Mouse (Mus musculus) MEL (cell line): ENCODE data around the gene Wdr48. TPM values are rescaled to one million over a fixed set of nuclear protein-coding genes. Genes with fewer than 3 reads are reported as not detected.

Experiments
- DNase-seq: peaks from one replicate; pipeline ENCODE4 v3.0.0; 2011; ENCODE audit warnings: low read depth, low spot score
- H3K27ac ChIP-seq: 2 replicates; pipeline ENCODE4 v1.5.1; 2012; ENCODE audit warnings: low read depth, mild to moderate bottlenecking, control low read depth, low read length, moderate library complexity; ENCODE audit not compliant: control insufficient read depth
- H3K27me3 ChIP-seq, 2 experiments: fragments of 150-350 bp in 1 of 2; sonication (generic) in 1 of 2; 2 replicates each; pipeline ENCODE4 v1.6.1; 2012; ENCODE audit warnings: low read length in 2 of 2, mild to moderate bottlenecking in 2 of 2, improper control_type of control experiment in 1 of 2, moderate library complexity in 1 of 2; ENCODE audit not compliant: insufficient read depth in 2 of 2, control insufficient read depth in 1 of 2
- H3K36me3 ChIP-seq, 2 experiments: 2 replicates each; pipeline ENCODE4 v1.6.1; 2012 to 2014; ENCODE audit warnings: low read length in 2 of 2, improper control_type of control experiment in 1 of 2, inconsistent platforms in 1 of 2, mild to moderate bottlenecking in 1 of 2; ENCODE audit not compliant: insufficient read depth in 2 of 2, control insufficient read depth in 1 of 2
- H3K4me1 ChIP-seq, 2 experiments: fragments of 150-350 bp in 1 of 2; sonication (generic) in 1 of 2; 2 replicates each; pipeline ENCODE4 v1.6.1; 2012; ENCODE audit warnings: low read length in 2 of 2, improper control_type of control experiment in 1 of 2, mild to moderate bottlenecking in 1 of 2; ENCODE audit not compliant: insufficient read depth in 2 of 2, control insufficient read depth in 1 of 2
- H3K4me3 ChIP-seq, 2 experiments: fragments of 150-350 bp in 1 of 2; sonication (generic) in 1 of 2; 2 replicates each; pipeline ENCODE4 v1.5.1; 2012; ENCODE audit warnings: low read depth in 2 of 2, low read length in 2 of 2, mild to moderate bottlenecking in 2 of 2, moderate library complexity in 2 of 2, control low read depth in 1 of 2, improper control_type of control experiment in 1 of 2; ENCODE audit not compliant: control insufficient read depth in 1 of 2, insufficient read depth in 1 of 2
- H3K79me2 ChIP-seq: 2 replicates; pipeline ENCODE4 v1.6.1; 2012; ENCODE audit warnings: mild to moderate bottlenecking, low read length, moderate library complexity; ENCODE audit not compliant: control insufficient read depth, poor library complexity, insufficient read depth
- H3K9ac ChIP-seq: 2 replicates; pipeline ENCODE4 v1.6.1; 2012; ENCODE audit warnings: low read depth, mild to moderate bottlenecking, control low read depth, low read length, moderate library complexity; ENCODE audit not compliant: control insufficient read depth, poor library complexity, severe bottlenecking
- H3K9me3 ChIP-seq: fragments of 150-350 bp; sonication (generic); replicated peaks from 2 replicates; pipeline ENCODE4 v1.6.1; 2012; ENCODE audit warnings: mild to moderate bottlenecking, low read length, improper control_type of control experiment, moderate library complexity; ENCODE audit not compliant: insufficient read depth
- CHD1 ChIP-seq: IDR thresholded peaks from 2 replicates; pipeline ENCODE4 v1.6.1; 2012; ENCODE audit warnings: low read depth, mild to moderate bottlenecking, inconsistent platforms, low read length, improper control_type of control experiment
- CTCF ChIP-seq, 3 experiments: IDR thresholded peaks in 2 of 3; conservative IDR thresholded peaks in 1 of 3; 2 replicates each; pipeline ENCODE4 v1.5.1; 2011 to 2012; ENCODE audit warnings: low read length in 3 of 3, low read depth in 2 of 3, mild to moderate bottlenecking in 2 of 3, improper control_type of control experiment in 1 of 3, inconsistent platforms in 1 of 3, mixed read lengths in 1 of 3, moderate library complexity in 1 of 3; ENCODE audit not compliant: control insufficient read depth in 1 of 3, insufficient read depth in 1 of 3, poor library complexity in 1 of 3, severe bottlenecking in 1 of 3
- E2F4 ChIP-seq: IDR thresholded peaks from 2 replicates; pipeline ENCODE4 v1.6.1; 2011; ENCODE audit warnings: low read depth, low read length, improper control_type of control experiment, borderline replicate concordance
- ELF1 ChIP-seq: IDR thresholded peaks from 2 replicates; pipeline ENCODE4 v1.6.1; 2014; ENCODE audit warnings: low read depth, mild to moderate bottlenecking, inconsistent platforms, low read length, improper control_type of control experiment, moderate library complexity
- GATA1 ChIP-seq: IDR thresholded peaks from 2 replicates; pipeline ENCODE4 v1.6.1; 2011; ENCODE audit warnings: low read depth, low read length, improper control_type of control experiment
- JUND ChIP-seq: IDR thresholded peaks from 2 replicates; pipeline ENCODE4 v1.6.1; 2011; ENCODE audit warnings: low read depth, mild to moderate bottlenecking, improper control_type of control experiment, low read length
- MAFK ChIP-seq: IDR thresholded peaks from 2 replicates; pipeline ENCODE4 v1.6.1; 2011; ENCODE audit warnings: low read depth, mild to moderate bottlenecking, low read length, improper control_type of control experiment, borderline replicate concordance
- MAX ChIP-seq: IDR thresholded peaks from 2 replicates; pipeline ENCODE4 v1.6.1; 2011; ENCODE audit warnings: low read length, improper control_type of control experiment
- MEF2A ChIP-seq: IDR thresholded peaks from 2 replicates; pipeline ENCODE4 v1.6.1; 2014; ENCODE audit warnings: low read depth, mild to moderate bottlenecking, inconsistent platforms, low read length, improper control_type of control experiment; ENCODE audit not compliant: poor library complexity, insufficient replicate concordance, severe bottlenecking; ENCODE audit errors: extremely low read depth
- MXI1 ChIP-seq: IDR thresholded peaks from 2 replicates; pipeline ENCODE4 v1.6.1; 2011; ENCODE audit warnings: mild to moderate bottlenecking, low read depth, low read length, improper control_type of control experiment
- MYC ChIP-seq: IDR thresholded peaks from 2 replicates; pipeline ENCODE4 v1.6.1; 2011; ENCODE audit warnings: low read depth, mild to moderate bottlenecking, low read length, improper control_type of control experiment, moderate library complexity
- NRF1 ChIP-seq: IDR thresholded peaks from 2 replicates; pipeline ENCODE4 v1.6.1; 2014; ENCODE audit warnings: low read depth, mild to moderate bottlenecking, inconsistent platforms, low read length, improper control_type of control experiment, moderate library complexity; ENCODE audit not compliant: poor library complexity, insufficient read depth, severe bottlenecking
- POLR2A ChIP-seq, 2 experiments: IDR thresholded peaks; 2 replicates each; pipeline ENCODE4 v1.6.1; 2011 to 2012; ENCODE audit warnings: low read length in 2 of 2, mild to moderate bottlenecking in 2 of 2, control low read depth in 1 of 2, improper control_type of control experiment in 1 of 2, low read depth in 1 of 2, moderate library complexity in 1 of 2; ENCODE audit not compliant: control insufficient read depth in 1 of 2, insufficient read depth in 1 of 2, poor library complexity in 1 of 2
- POLR2AphosphoS2 ChIP-seq: IDR thresholded peaks from 2 replicates; pipeline ENCODE4 v1.6.1; 2011; ENCODE audit warnings: low read length, improper control_type of control experiment
- RAD21 ChIP-seq: IDR thresholded peaks from 2 replicates; pipeline ENCODE4 v1.6.1; 2011; ENCODE audit warnings: mild to moderate bottlenecking, low read depth, low read length, improper control_type of control experiment
- SIN3A ChIP-seq: IDR thresholded peaks from 2 replicates; pipeline ENCODE4 v1.6.1; 2012; ENCODE audit warnings: low read length, improper control_type of control experiment, inconsistent platforms
- SMC3 ChIP-seq: IDR thresholded peaks from 2 replicates; pipeline ENCODE4 v1.6.1; 2011; ENCODE audit warnings: low read depth, low read length, improper control_type of control experiment
- TAL1 ChIP-seq: IDR thresholded peaks from 2 replicates; pipeline ENCODE4 v1.6.1; 2012; ENCODE audit warnings: mild to moderate bottlenecking, inconsistent platforms, low read length, moderate library complexity, mixed read lengths
- TBP ChIP-seq: IDR thresholded peaks from 2 replicates; pipeline ENCODE4 v1.8.0; 2011; ENCODE audit warnings: low read depth, low read length, improper control_type of control experiment
- TCF12 ChIP-seq: IDR thresholded peaks from 2 replicates; pipeline ENCODE4 v1.6.1; 2014; ENCODE audit warnings: low read depth, mild to moderate bottlenecking, inconsistent platforms, low read length, improper control_type of control experiment, moderate library complexity
- UBTF ChIP-seq: IDR thresholded peaks from 2 replicates; pipeline ENCODE4 v1.6.1; 2012; ENCODE audit warnings: low read depth, mild to moderate bottlenecking, inconsistent platforms, low read length, improper control_type of control experiment, moderate library complexity, borderline replicate concordance; ENCODE audit not compliant: insufficient read depth
- ZC3H11A ChIP-seq: IDR thresholded peaks from 2 replicates; pipeline ENCODE4 v1.6.1; 2012; ENCODE audit warnings: low read depth, mild to moderate bottlenecking, inconsistent platforms, low read length, improper control_type of control experiment
- ZMIZ1 ChIP-seq: IDR thresholded peaks from 2 replicates; pipeline ENCODE4 v1.6.1; 2012; ENCODE audit warnings: low read depth, mild to moderate bottlenecking, inconsistent platforms, low read length, improper control_type of control experiment, moderate library complexity
- polyA plus RNA-seq, 2 experiments: library from polyadenylated mRNA; stranded (reverse) in 1 of 2; unstranded in 1 of 2; fragments of >175 nt in 1 of 2; fragments of >200 nt in 1 of 2; gene quantifications; 2 replicates each; pipeline versions ENCODE4 v1.2.1 to v1.2.4; 2012; ENCODE audit warnings: low replicate concordance in 2 of 2, low read depth in 1 of 2; ENCODE audit not compliant: insufficient read length in 2 of 2, insufficient read depth in 1 of 2, missing spikeins in 1 of 2
- total RNA-seq: library from RNA; depleted of rRNA; stranded (reverse); fragments of 300-350 nt; gene quantifications from 2 replicates; pipeline ENCODE4 v1.2.3, GENCODE M21; 2012

The Wdr48 gene
- total and polyA plus RNA-seq, 3 experiments, result 31.0 to 40.5 TPM; not detected in 1

DNA sequence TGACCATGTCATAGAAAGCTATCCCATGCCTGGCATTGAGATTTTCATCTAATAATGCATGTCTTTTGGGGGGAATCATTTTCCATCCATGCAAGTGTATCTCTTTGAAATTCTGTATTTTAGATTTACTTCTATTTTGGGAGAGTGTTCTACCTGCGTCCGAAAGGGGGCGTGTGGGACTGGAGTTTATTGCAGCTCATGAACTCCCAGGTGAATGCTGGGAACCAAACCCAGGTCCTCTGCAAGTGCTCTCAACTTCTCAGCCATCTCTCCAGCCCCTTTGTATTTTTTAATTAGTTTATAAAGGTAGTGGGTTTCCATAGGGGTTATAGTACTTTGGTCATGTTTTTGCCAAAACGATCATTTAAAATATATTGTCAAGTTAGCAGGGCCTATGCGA is 797 bp upstream of the Wdr48 start:
- H3K9ac ChIP-seq, result peak overlapping the region; percentile 87
- peaks cover 29% of the 10 kb centered on the region for H3K79me2 ChIP-seq
- H3K4me1 ChIP-seq, result peaks cover 0 to 5% of the 10 kb centered on the region in 2 experiments; a peak in 2 of 4 replicates
- H3K36me3 ChIP-seq, result peaks cover 0 to 9% of the 10 kb centered on the region in 2 experiments; a peak in 2 of 4 replicates
- H3K4me3 ChIP-seq, result peak overlapping the region in 1 of 2 experiments; percentile 61; a peak in 2 of 4 replicates
- no peaks in the 10 kb centered on the region for H3K9me3 ChIP-seq
- DNase-seq, result peak; percentile 65
- peak; percentile 12 for TF ChIP-seq RAD21
- TF ChIP-seq SMC3, result 0 out of 2 replicates have a peak, but pooled peaks have one; percentile 8
- peak; percentile 19 to 49 (median 37); a peak in 5 of 6 replicates for TF ChIP-seq CTCF (IDR thresholded peaks at IDR 0.05 in 2 of 3, conservative IDR thresholded peaks at IDR 0.05 in 1 of 3; ENCODE audit: control insufficient read depth in 1 of 3, insufficient read depth in 1 of 3, low read depth in 2 of 3, low read length in 3 of 3, poor library complexity in 1 of 3, severe bottlenecking in 1 of 3)
- no peak for TF ChIP-seq JUND
- H3K27me3 ChIP-seq, result no peaks in the 10 kb centered on the region
- peak overlapping the region; percentile 93 for H3K27ac ChIP-seq

DNA sequence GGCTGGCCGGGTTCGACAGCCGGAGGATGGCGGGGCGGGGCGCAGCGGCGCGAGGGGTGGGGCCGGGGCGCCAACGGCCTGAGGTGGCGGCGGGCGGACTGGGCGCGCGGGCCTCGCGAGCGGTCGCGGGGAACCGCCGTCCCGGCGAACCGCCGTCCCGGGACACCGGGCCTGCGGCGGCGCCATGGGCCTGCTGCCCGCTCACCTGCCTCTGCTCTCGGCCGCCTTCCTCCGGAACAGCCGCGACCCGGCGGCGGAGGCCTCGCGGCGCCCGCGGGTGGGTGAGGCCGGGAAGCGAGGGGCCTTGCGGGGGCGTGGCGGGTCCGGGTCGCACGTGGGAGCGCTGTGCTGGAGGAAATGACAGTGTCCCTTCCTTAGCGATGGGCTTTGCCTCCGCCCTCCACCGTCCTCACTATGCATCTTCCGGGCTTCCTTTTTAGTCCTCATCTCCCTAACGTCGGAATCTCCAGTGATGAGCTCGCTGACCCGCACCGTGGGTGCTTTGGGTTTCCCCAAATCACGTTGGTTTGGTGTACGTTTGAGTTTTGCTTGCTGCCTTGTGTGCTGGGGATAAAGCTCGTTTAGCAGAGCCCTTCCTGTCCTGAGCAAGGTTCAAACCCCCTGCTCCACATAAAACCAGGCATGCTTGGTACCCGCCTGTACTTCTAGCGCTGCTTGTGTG is 503 bp downstream of the Wdr48 start:
- Histone ChIP-seq H3K9ac (peak overlapping the region; percentile 83), H3K79me2 (peaks cover 31% of the 10 kb centered on the region), H3K27ac (peak overlapping the region; percentile 44; the same call in 1 of the 2 replicates), H3K9me3 (no peaks in the 10 kb centered on the region), H3K4me3 (peak overlapping the region; percentile 73 to 82), H3K27me3 (no peaks in the 10 kb centered on the region), H3K36me3 (peaks cover 0 to 16% of the 10 kb centered on the region in 2 experiments; a peak in 2 of 4 replicates), H3K4me1 (peaks cover 0 to 10% of the 10 kb centered on the region in 2 experiments; a peak in 3 of 4 replicates)
- DNase-seq, result peak; percentile 60
- TF ChIP-seq ZC3H11A (no peak), NRF1 (no peak), MEF2A (no peak), E2F4 (no peak), GATA1 (no peak), MAX (peak; percentile 48), MXI1 (peak; percentile 93), CTCF (IDR thresholded peaks at IDR 0.05 in 2 of 3, conservative IDR thresholded peaks at IDR 0.05 in 1 of 3; ENCODE audit: control insufficient read depth in 1 of 3, insufficient read depth in 1 of 3, low read depth in 2 of 3, low read length in 3 of 3, poor library complexity in 1 of 3, severe bottlenecking in 1 of 3) (no peak)

- Histone ChIP-seq H3K4me1 (peaks cover 0 to 10% of the 10 kb centered on the region in 2 experiments; a peak in 3 of 4 replicates), H3K27me3 (no peaks in the 10 kb centered on the region), H3K36me3 (peaks cover 3 to 12% of the 10 kb centered on the region in 2 experiments), H3K79me2 (peaks cover 31% of the 10 kb centered on the region), H3K9ac (no peak overlapping the region), H3K27ac (no peak overlapping the region), H3K9me3 (no peaks in the 10 kb centered on the region), H3K4me3 (no peak overlapping the region)
- TF ChIP-seq JUND, result no peak
- no peak for TF ChIP-seq UBTF
- no peak for TF ChIP-seq CTCF (IDR thresholded peaks at IDR 0.05 in 2 of 3, conservative IDR thresholded peaks at IDR 0.05 in 1 of 3; ENCODE audit: control insufficient read depth in 1 of 3, insufficient read depth in 1 of 3, low read depth in 2 of 3, low read length in 3 of 3, poor library complexity in 1 of 3, severe bottlenecking in 1 of 3)
- TF ChIP-seq MAFK, result no peak
- no peak for TF ChIP-seq MYC
- TF ChIP-seq POLR2A (IDR thresholded peaks at IDR 0.05; ENCODE audit: control insufficient read depth in 1 of 2, insufficient read depth in 1 of 2, low read depth in 1 of 2, low read length in 2 of 2, poor library complexity in 1 of 2), result no peak
- no peak for TF ChIP-seq ELF1
- TF ChIP-seq CHD1, result no peak
- no peak for TF ChIP-seq TBP
- TF ChIP-seq MAX, result no peak
- no peak for TF ChIP-seq POLR2AphosphoS2
- TF ChIP-seq SIN3A, result no peak
- TF ChIP-seq TCF12, result no peak
- TF ChIP-seq ZMIZ1, result no peak
- TF ChIP-seq TAL1, result no peak
- DNase-seq, result peak; percentile 16
Observed at GRCm38 (mm10) chr9:119899446-119899845, 4.8 kb downstream of the Wdr48 start.
